Mouse (Mus musculus): Measurements from ENCODE around the gene Adam26a. TPM values are rescaled to one million over a fixed set of nuclear protein-coding genes. Genes with fewer than 3 reads are reported as not detected.
"Not testable (repeated sequence)": the region's sequence is repeated elsewhere in the genome, so short reads cannot be mapped to it uniquely, and the experiment has no call there.

Gene Adam26a
- total RNA-seq (2022): not detected

- DNase-seq: not testable (repeated sequence)
Observed at GRCm38 (mm10) chr8:43576607-43577006, at the start of gene Adam26a. Gene Adam26a, minus strand, starts transcription at chr8:43576707.

DNA sequence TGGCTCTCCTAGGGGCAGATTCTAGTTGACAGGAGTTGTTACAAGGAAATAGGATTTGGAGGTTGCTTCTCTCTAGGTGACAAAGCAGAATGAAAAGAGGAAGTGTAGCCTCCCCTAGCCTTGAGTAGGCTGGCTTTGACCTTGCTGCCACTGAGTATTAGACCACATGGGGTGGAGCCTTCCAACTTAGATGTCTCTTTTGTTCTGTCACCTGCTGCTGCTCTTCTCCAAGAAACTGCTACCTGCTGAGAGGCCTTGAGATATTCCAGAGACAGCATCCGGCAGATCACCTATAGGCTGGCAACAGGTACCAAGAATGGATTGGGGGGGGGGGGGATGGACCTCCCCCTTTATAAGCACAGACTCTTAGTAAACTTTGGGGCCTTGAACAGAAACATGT lies 39.5 kb upstream of the Adam26a start:
- DNase-seq: no peak

DNA sequence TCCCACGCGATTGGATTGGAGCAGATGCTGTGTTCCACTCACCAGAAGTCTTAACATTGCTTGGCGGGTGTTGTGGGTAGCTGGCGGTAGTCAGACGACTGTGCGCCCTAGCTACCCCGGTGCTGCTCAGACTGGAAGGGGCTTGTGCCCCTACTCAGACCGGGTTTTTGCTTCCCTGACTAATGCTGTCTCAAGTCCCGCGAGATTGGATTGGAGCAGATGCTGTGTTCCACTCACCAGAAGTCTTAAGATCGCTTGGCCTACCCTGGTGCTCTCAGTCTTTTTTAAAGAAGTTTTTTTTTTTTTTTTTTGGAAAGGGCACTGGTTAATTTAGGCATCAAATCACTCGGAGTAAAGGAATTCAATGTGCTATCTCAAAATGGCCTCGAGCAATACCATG lies 27.1 kb upstream of the Adam26a start:
- not testable (repeated sequence) for DNase-seq

GRCm38 (mm10) chr8:43603166-43603565 lies 26.7 kb upstream of the Adam26a start:
- DNase-seq: not testable (repeated sequence)

- DNase-seq: not testable (repeated sequence)
Observed at GRCm38 (mm10) chr8:43528006-43528405, 48.5 kb downstream of the Adam26a start, which contains the start of gene Adam26b. Gene Adam26b, minus strand, starts transcription at chr8:43528106.

Other genes starting within 250 kb of the Adam26a start
- not detected for gene Adam26b, start 48.6 kb downstream of the Adam26a start, total RNA-seq (2022)
- not detected for gene Gm5346, start 50.6 kb upstream of the Adam26a start, total RNA-seq (2022)
- not detected for gene Adam34, start 133.3 kb upstream of the Adam26a start, total RNA-seq (2022)